Mouse (Mus musculus) lung, adult 2 months (tissue): ENCODE measurements around the gene Ctbp2.

Source experiments
- CTCF ChIP-seq: fragments of 200-500 bp; IDR thresholded peaks from 2 replicates; pipeline ENCODE4 v1.5.1; 2011; ENCODE audit warnings: mild to moderate bottlenecking, low read length, control low read depth; ENCODE audit not compliant: insufficient read depth
- POLR2A ChIP-seq: fragments of 200-500 bp; IDR thresholded peaks from 2 replicates; pipeline ENCODE4 v1.6.1; 2011; ENCODE audit warnings: low read depth, mild to moderate bottlenecking, control low read depth, low read length, borderline replicate concordance; ENCODE audit errors: extremely low read depth

GRCm38 (mm10) chr7:132999061-132999460, 125.1 kb downstream of the Ctbp2 start:
- TF ChIP-seq POLR2A: no peak
- no peak for TF ChIP-seq CTCF
